Mouse (Mus musculus) heart, embryonic 14.5 days (tissue): ENCODE data around the gene Aste1. TPM values are rescaled to one million over a fixed set of nuclear protein-coding genes. Genes with fewer than 3 reads are reported as not detected.

ENCODE experiments used
- ATAC-seq: fragments of 200-750 bp; cut with Nextera tagmentation; 2 replicates; pipeline ENCODE4 v1.8.0; 2017; ENCODE audit warnings: low read depth, moderate TSS enrichment; ENCODE audit not compliant: insufficient number of reproducible peaks, insufficient read depth, low FRiP score
- H3K27ac ChIP-seq, 2 experiments: fragments of 200-500 bp in 1 of 2; fragments of 300-500 bp in 1 of 2; sonication (generic) in 1 of 2; replicated peaks in 1 of 2; 2 replicates each; pipeline ENCODE4 v1.5.1; 2012 to 2014; ENCODE audit warnings: low read depth in 2 of 2, low read length in 2 of 2, control low read depth in 1 of 2, mild to moderate bottlenecking in 1 of 2, mixed read lengths in 1 of 2; ENCODE audit not compliant: control insufficient read depth in 1 of 2, insufficient read depth in 1 of 2
- H3K27me3 ChIP-seq: fragments of 300-500 bp; sonication (generic); 2 replicates; pipeline ENCODE4 v1.6.1; 2014; ENCODE audit warnings: mild to moderate bottlenecking, low read length, control low read depth; ENCODE audit not compliant: control insufficient read depth, insufficient read depth
- H3K36me3 ChIP-seq: fragments of 300-500 bp; sonication (generic); 2 replicates; pipeline ENCODE4 v1.6.1; 2014; ENCODE audit warnings: mild to moderate bottlenecking, control low read depth, low read length, mixed read lengths; ENCODE audit not compliant: control insufficient read depth, insufficient read depth
- H3K4me1 ChIP-seq, 2 experiments: fragments of 200-500 bp in 1 of 2; fragments of 300-500 bp in 1 of 2; sonication (generic) in 1 of 2; 2 replicates each; pipeline ENCODE4 v1.6.1; 2012 to 2014; ENCODE audit warnings: low read length in 2 of 2, control low read depth in 1 of 2, mixed read lengths in 1 of 2; ENCODE audit not compliant: control insufficient read depth in 2 of 2, insufficient read depth in 2 of 2
- H3K4me2 ChIP-seq: fragments of 300-500 bp; sonication (generic); 2 replicates; pipeline ENCODE4 v1.6.1; 2014; ENCODE audit warnings: mild to moderate bottlenecking, low read length
- H3K4me3 ChIP-seq, 2 experiments: fragments of 200-500 bp in 1 of 2; fragments of 300-500 bp in 1 of 2; sonication (generic) in 1 of 2; 2 replicates each; pipeline ENCODE4 v1.5.1; 2012 to 2014; ENCODE audit warnings: low read length in 2 of 2, mild to moderate bottlenecking in 2 of 2, control low read depth in 1 of 2, low read depth in 1 of 2, moderate library complexity in 1 of 2; ENCODE audit not compliant: control insufficient read depth in 1 of 2, insufficient read depth in 1 of 2
- H3K9ac ChIP-seq: fragments of 300-500 bp; sonication (generic); 2 replicates; pipeline ENCODE4 v1.6.1; 2014; ENCODE audit warnings: mild to moderate bottlenecking, low read length
- H3K9me3 ChIP-seq: fragments of 300-500 bp; sonication (generic); 2 replicates; pipeline ENCODE4 v1.6.1; 2016; ENCODE audit warnings: low read length, control low read depth; ENCODE audit not compliant: control insufficient read depth
- WGBS: fragments of 180-500 bp; shearing (Covaris S2); extraction: QIAGEN DNeasy Blood & Tissue Kit; methylation state at CpG from one replicate; pipeline ENCODE4 v1.1.7; 2014; 5-methylcytosine and 5-hydroxymethylcytosine counted together
- polyA plus RNA-seq: library from polyadenylated mRNA; unstranded; fragments of >200 nt; fragmentation: Nextera tagmentation; extraction: Ambion mirVana; gene quantifications from 2 replicates; pipeline ENCODE4 v1.2.1, GENCODE M21; 2014

Aste1 gene
- polyA plus RNA-seq, 1 experiment from 2014 or later, result 15.1 TPM

GRCm38 (mm10) chr9:105374361-105374760 lies 20.8 kb upstream of the Aste1 start:
- no peaks in the 10 kb centered on the region for H3K9me3 ChIP-seq
- no peaks in the 10 kb centered on the region for H3K27me3 ChIP-seq
- 50% methylated on average over 5 of the region's 5 CpGs for WGBS
- no peaks in the 10 kb centered on the region for H3K4me1 ChIP-seq
- no peaks in the 10 kb centered on the region for H3K36me3 ChIP-seq
- no peak for ATAC-seq
- H3K4me3 ChIP-seq, result no peak overlapping the region
- H3K4me2 ChIP-seq, result no peak overlapping the region
- no peak overlapping the region for H3K27ac ChIP-seq
- H3K9ac ChIP-seq, result no peak overlapping the region

GRCm38 (mm10) chr9:105376411-105376810 lies 18.8 kb upstream of the Aste1 start:
- H3K4me2 ChIP-seq, result no peak overlapping the region
- no peaks in the 10 kb centered on the region for H3K4me1 ChIP-seq
- no peak for ATAC-seq
- H3K27ac ChIP-seq, result no peak overlapping the region
- H3K4me3 ChIP-seq, result no peak overlapping the region
- H3K27me3 ChIP-seq, result no peaks in the 10 kb centered on the region
- WGBS, result 59% methylated on average over 7 of the region's 7 CpGs
- no peaks in the 10 kb centered on the region for H3K36me3 ChIP-seq
- no peaks in the 10 kb centered on the region for H3K9me3 ChIP-seq
- no peak overlapping the region for H3K9ac ChIP-seq

GRCm38 (mm10) chr9:105376954-105377530 lies 18.1 kb upstream of the Aste1 start:
- H3K27ac ChIP-seq, result no peak overlapping the region
- WGBS, result 69% methylated on average over 7 of the region's 7 CpGs
- H3K9me3 ChIP-seq, result no peaks in the 10 kb centered on the region
- no peak for ATAC-seq
- H3K9ac ChIP-seq, result no peak overlapping the region
- H3K4me2 ChIP-seq, result no peak overlapping the region
- H3K4me1 ChIP-seq, result no peaks in the 10 kb centered on the region
- no peaks in the 10 kb centered on the region for H3K27me3 ChIP-seq
- H3K4me3 ChIP-seq, result no peak overlapping the region
- no peaks in the 10 kb centered on the region for H3K36me3 ChIP-seq

- Histone ChIP-seq H3K4me3 (no peak overlapping the region), H3K9ac (no peak overlapping the region), H3K27ac (no peak overlapping the region), H3K4me2 (no peak overlapping the region), H3K36me3 (no peaks in the 10 kb centered on the region), H3K4me1 (no peaks in the 10 kb centered on the region), H3K9me3 (no peaks in the 10 kb centered on the region), H3K27me3 (no peaks in the 10 kb centered on the region)
- no peak for ATAC-seq
- 58% methylated on average over 3 of the region's 3 CpGs for WGBS
Measured at GRCm38 (mm10) chr9:105377622-105378021, 17.6 kb upstream of the Aste1 start.

GRCm38 (mm10) chr9:105379533-105380145 lies 15.6 kb upstream of the Aste1 start:
- H3K9ac ChIP-seq, result no peak overlapping the region
- WGBS, result 70% methylated on average over 8 of the region's 8 CpGs
- no peak overlapping the region for H3K4me2 ChIP-seq
- no peak for ATAC-seq
- H3K27me3 ChIP-seq, result no peaks in the 10 kb centered on the region
- H3K4me1 ChIP-seq, result no peaks in the 10 kb centered on the region
- H3K27ac ChIP-seq, result no peak overlapping the region
- no peak overlapping the region for H3K4me3 ChIP-seq
- H3K36me3 ChIP-seq, result no peaks in the 10 kb centered on the region
- no peaks in the 10 kb centered on the region for H3K9me3 ChIP-seq

GRCm38 (mm10) chr9:105387403-105387802 lies 7.8 kb upstream of the Aste1 start:
- no peak overlapping the region for H3K9ac ChIP-seq
- H3K27ac ChIP-seq, result no peak overlapping the region
- no peaks in the 10 kb centered on the region for H3K9me3 ChIP-seq
- no peaks in the 10 kb centered on the region for H3K27me3 ChIP-seq
- 78% methylated on average over 5 of the region's 5 CpGs for WGBS
- no peak overlapping the region for H3K4me2 ChIP-seq
- no peaks in the 10 kb centered on the region for H3K36me3 ChIP-seq
- H3K4me1 ChIP-seq, result no peaks in the 10 kb centered on the region
- no peak for ATAC-seq
- no peak overlapping the region for H3K4me3 ChIP-seq

- Histone ChIP-seq H3K27ac (no peak overlapping the region), H3K4me3 (no peak overlapping the region), H3K9ac (no peak overlapping the region), H3K4me1 (no peaks in the 10 kb centered on the region), H3K27me3 (no peaks in the 10 kb centered on the region), H3K4me2 (no peak overlapping the region), H3K36me3 (no peaks in the 10 kb centered on the region), H3K9me3 (no peaks in the 10 kb centered on the region)
- WGBS, result 12% methylated on average over 4 of the region's 4 CpGs
- no peak for ATAC-seq
Measured at GRCm38 (mm10) chr9:105389289-105389688, 5.9 kb upstream of the Aste1 start.

GRCm38 (mm10) chr9:105390616-105391015 lies 4.6 kb upstream of the Aste1 start:
- ATAC-seq, result no peak
- WGBS, result 53% methylated on average over 4 of the region's 5 CpGs
- Histone ChIP-seq H3K27me3 (no peaks in the 10 kb centered on the region), H3K4me1 (no peaks in the 10 kb centered on the region), H3K4me3 (no peak overlapping the region), H3K4me2 (no peak overlapping the region), H3K36me3 (no peaks in the 10 kb centered on the region), H3K27ac (no peak overlapping the region), H3K9ac (no peak overlapping the region), H3K9me3 (no peaks in the 10 kb centered on the region)
